Mouse (Mus musculus): Measurements from ENCODE around the gene Vps13d.

Vps13d gene

GRCm38 (mm10) chr4:145147006-145147961, 47.5 kb downstream of the Vps13d start:
- DNase-seq, result no peak

GRCm38 (mm10) chr4:145143533-145143932, 51.3 kb downstream of the Vps13d start:
- no peak for DNase-seq

- no peak for DNase-seq
Observed at GRCm38 (mm10) chr4:145136705-145137104, 58.1 kb downstream of the Vps13d start.

GRCm38 (mm10) chr4:145135473-145135872, 59.3 kb downstream of the Vps13d start:
- DNase-seq, result no peak

- no peak for DNase-seq
Observed at GRCm38 (mm10) chr4:145130772-145131171, 64.0 kb downstream of the Vps13d start.

GRCm38 (mm10) chr4:145129956-145130548, 64.8 kb downstream of the Vps13d start:
- DNase-seq, result peak; percentile 71 to 75

GRCm38 (mm10) chr4:145125463-145126220, 69.2 kb downstream of the Vps13d start:
- no peak for DNase-seq

GRCm38 (mm10) chr4:145124419-145124818, 70.4 kb downstream of the Vps13d start:
- DNase-seq, result no peak

- no peak for DNase-seq
Observed at GRCm38 (mm10) chr4:145111641-145112040, 83.2 kb downstream of the Vps13d start.

- no peak for DNase-seq
Observed at GRCm38 (mm10) chr4:145110736-145111135, 84.1 kb downstream of the Vps13d start.

GRCm38 (mm10) chr4:145106796-145107195, 88.0 kb downstream of the Vps13d start:
- no peak for DNase-seq

- DNase-seq, result no peak
Observed at GRCm38 (mm10) chr4:145105319-145105718, 89.5 kb downstream of the Vps13d start.

- DNase-seq, result no peak
Observed at GRCm38 (mm10) chr4:145104917-145105316, 89.9 kb downstream of the Vps13d start.

- no peak for DNase-seq
Observed at GRCm38 (mm10) chr4:145103617-145104016, 91.2 kb downstream of the Vps13d start.

GRCm38 (mm10) chr4:145101823-145102718, 92.7 kb downstream of the Vps13d start:
- DNase-seq, result peak; percentile 31 to 46

GRCm38 (mm10) chr4:145099853-145100252, 95.0 kb downstream of the Vps13d start:
- DNase-seq, result no peak

- no peak for DNase-seq
Observed at GRCm38 (mm10) chr4:145099344-145099743, 95.5 kb downstream of the Vps13d start.

GRCm38 (mm10) chr4:145097974-145098373, 96.8 kb downstream of the Vps13d start:
- DNase-seq, result peak; percentile 93 to 96

GRCm38 (mm10) chr4:145096481-145097039, 98.2 kb downstream of the Vps13d start:
- DNase-seq, result peak; percentile 62 to 70

GRCm38 (mm10) chr4:145086509-145086908, 108.3 kb downstream of the Vps13d start:
- DNase-seq, result peak; percentile 24 to 25

- DNase-seq, result no peak
Observed at GRCm38 (mm10) chr4:145079324-145079723, 115.5 kb downstream of the Vps13d start.

- DNase-seq, result no peak
Observed at GRCm38 (mm10) chr4:145074276-145074675, 120.5 kb downstream of the Vps13d start.
